Mouse (Mus musculus): ENCODE data around the gene Ndufa7.

- TF ChIP-seq CTCF (IDR thresholded peaks at IDR 0.05; ENCODE audit: extremely low read depth, insufficient read depth, insufficient read length, insufficient replicate concordance): no peak
- no peak for TF ChIP-seq POLR2A (IDR thresholded peaks at IDR 0.05; ENCODE audit: low read depth, low read length)
These were observed 33.4 kb downstream of the Ndufa7 start for GRCm38 (mm10) chr17:33857816-33858215.

Measured in spleen, adult 2 months (tissue).